ENCODE assay signal across 13 mouse cellular contexts in the genomic region with DNA sequence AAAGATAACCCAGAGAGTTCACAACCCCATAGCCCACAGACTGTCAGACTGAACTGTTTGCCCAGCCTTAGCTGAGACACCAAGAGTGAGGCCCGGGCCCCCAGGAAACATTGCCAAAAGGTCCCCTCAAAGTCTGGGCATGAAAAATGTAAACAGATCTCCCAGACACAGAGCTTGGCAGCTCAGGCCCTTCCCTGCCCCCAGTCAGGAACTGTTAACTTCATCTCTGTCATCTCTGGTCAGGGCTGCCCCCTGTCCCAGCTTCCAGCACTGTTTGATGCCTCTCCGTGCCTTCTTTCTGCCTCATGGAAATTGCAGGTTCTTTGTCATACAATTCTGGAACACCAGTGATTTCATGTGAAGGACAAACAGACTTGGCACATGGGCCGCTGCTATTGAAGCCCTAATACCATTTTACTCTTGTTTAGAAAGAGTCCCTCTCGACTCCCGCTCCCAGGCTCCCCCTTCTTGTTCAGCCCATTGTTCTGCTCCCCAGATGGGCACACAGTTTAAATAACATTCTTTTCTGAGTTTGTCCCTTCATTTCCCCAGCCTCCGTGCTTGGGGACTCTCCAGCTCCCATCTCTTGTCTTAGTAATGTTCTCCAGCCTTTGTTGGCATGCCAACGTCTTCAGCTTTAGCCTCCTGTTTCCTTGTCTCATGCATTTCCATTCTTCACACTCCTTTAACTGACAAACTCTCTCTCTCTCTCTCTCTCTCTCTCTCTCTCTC.
DNase-seq lines count a peak whose midpoint lies in the region; ATAC-seq and TF ChIP-seq lines count a peak whose summit lies in the region.
"Had no signal": no experiment of that assay in that cellular context is flagged by ENCODE, and none has a peak within 500 bp of the region (broad histone marks: within the 10 kb centered on the region; RNA-seq: fewer than 3 reads in every experiment).

No protein-coding gene starts in this region.

- no peak overlapping the region for H3K9ac ChIP-seq in forebrain, embryonic 12.5 days
- H3K9ac ChIP-seq in hindbrain, embryonic 13.5 days = no peak overlapping the region
- no peak overlapping the region for H3K9ac ChIP-seq in midbrain, embryonic 16.5 days (ENCODE audit: low read depth, low read length)
- no peak overlapping the region for H3K9ac ChIP-seq in liver, postnatal 0 days (replicated peaks)
- H3K9ac ChIP-seq: heart, embryonic 15.5 days had no signal

- H3K4me3 ChIP-seq in forebrain, embryonic 10.5 days = no peak overlapping the region
- no peak overlapping the region for H3K4me3 ChIP-seq in forebrain, embryonic 12.5 days (replicated peaks)
- H3K4me3 ChIP-seq in hindbrain, embryonic 13.5 days = no peak overlapping the region
- H3K4me3 ChIP-seq in midbrain, embryonic 16.5 days (ENCODE audit: low read depth, low read length) = no peak overlapping the region
- no peak overlapping the region for H3K4me3 ChIP-seq in liver, postnatal 0 days (ENCODE audit: low read depth, low read length)
- H3K4me3 ChIP-seq: heart, embryonic 15.5 days had no signal

- WGBS in forebrain, embryonic 10.5 days = 57% methylated on average over 7 of the region's 7 CpGs
- 24% methylated on average over 7 of the region's 7 CpGs for WGBS in forebrain, embryonic 12.5 days
- 40% methylated on average over 7 of the region's 7 CpGs for WGBS in hindbrain, embryonic 13.5 days
- 20% methylated on average over 7 of the region's 7 CpGs for WGBS in midbrain, embryonic 16.5 days
- WGBS in liver, postnatal 0 days (ENCODE audit: insufficient replicate concordance) = 57% methylated on average over 7 of the region's 7 CpGs

- H3K27ac ChIP-seq in forebrain, embryonic 10.5 days = peak overlapping the region; percentile 20; the same call in 1 of the 2 replicates
- no peak overlapping the region; the same call in 1 of the 2 replicates for H3K27ac ChIP-seq in forebrain, embryonic 12.5 days
- peak overlapping the region; percentile 3; the same call in 1 of the 2 replicates for H3K27ac ChIP-seq in hindbrain, embryonic 13.5 days
- H3K27ac ChIP-seq in midbrain, embryonic 16.5 days (ENCODE audit: low read length) = no peak overlapping the region
- H3K27ac ChIP-seq in liver, postnatal 0 days (ENCODE audit: low read depth) = no peak overlapping the region
- H3K27ac ChIP-seq: heart, embryonic 15.5 days had no signal

- DNase-seq in forebrain, embryonic 10.5 days (ENCODE audit: extremely low spot score, low spot score) = no peak
- peak; percentile 30 for DNase-seq in lung, postnatal 10 days
- no peak for DNase-seq in lung, postnatal 14 days
- no peak for DNase-seq in liver, postnatal 0 days
- no peak for DNase-seq in urinary bladder, postnatal 4 days (ENCODE audit: low spot score in 2 of 2)
- DNase-seq: adrenal gland, postnatal 36 days; cerebellum, adult 11-12 months; gastrocnemius, postnatal 14 days; kidney, postnatal 25 days had no signal

- peaks cover 24% of the 10 kb centered on the region for H3K4me1 ChIP-seq in forebrain, embryonic 10.5 days
- peaks cover 21% of the 10 kb centered on the region for H3K4me1 ChIP-seq in forebrain, embryonic 12.5 days
- peaks cover 4% of the 10 kb centered on the region; the same call in 1 of the 2 replicates for H3K4me1 ChIP-seq in hindbrain, embryonic 13.5 days (replicated peaks)
- H3K4me1 ChIP-seq in midbrain, embryonic 16.5 days (ENCODE audit: control insufficient read depth, insufficient read depth, low read length) = no peaks in the 10 kb centered on the region
- H3K4me1 ChIP-seq in liver, postnatal 0 days (ENCODE audit: insufficient read depth) = no peaks in the 10 kb centered on the region
- H3K4me1 ChIP-seq: heart, embryonic 15.5 days had no signal

- TF ChIP-seq CTCF in liver, postnatal 0 days (IDR thresholded peaks at IDR 0.05; ENCODE audit: low read depth) = no peak

- H3K9me3 ChIP-seq in forebrain, embryonic 10.5 days = no peaks in the 10 kb centered on the region
- no peaks in the 10 kb centered on the region for H3K9me3 ChIP-seq in forebrain, embryonic 12.5 days
- H3K9me3 ChIP-seq in hindbrain, embryonic 13.5 days = no peaks in the 10 kb centered on the region
- no peaks in the 10 kb centered on the region for H3K9me3 ChIP-seq in midbrain, embryonic 16.5 days (replicated peaks; ENCODE audit: control insufficient read depth, low read length, poor library complexity, severe bottlenecking)
- H3K9me3 ChIP-seq in liver, postnatal 0 days (ENCODE audit: low read length) = no peaks in the 10 kb centered on the region
- H3K9me3 ChIP-seq: heart, embryonic 15.5 days had no signal

- H3K27me3 ChIP-seq in forebrain, embryonic 10.5 days (ENCODE audit: poor library complexity, severe bottlenecking) = no peaks in the 10 kb centered on the region
- H3K27me3 ChIP-seq in forebrain, embryonic 12.5 days = no peaks in the 10 kb centered on the region
- no peaks in the 10 kb centered on the region for H3K27me3 ChIP-seq in hindbrain, embryonic 13.5 days
- no peaks in the 10 kb centered on the region for H3K27me3 ChIP-seq in midbrain, embryonic 16.5 days (ENCODE audit: control insufficient read depth, insufficient read depth, low read depth, low read length)
- no peaks in the 10 kb centered on the region for H3K27me3 ChIP-seq in liver, postnatal 0 days (ENCODE audit: insufficient read depth, low read length)
- H3K27me3 ChIP-seq: heart, embryonic 15.5 days had no signal

- no peak for TF ChIP-seq EP300 in liver, postnatal 0 days (IDR thresholded peaks at IDR 0.05; ENCODE audit: low read depth)

- H3K36me3 ChIP-seq in forebrain, embryonic 10.5 days (replicated peaks) = no peaks in the 10 kb centered on the region
- no peaks in the 10 kb centered on the region for H3K36me3 ChIP-seq in forebrain, embryonic 12.5 days (replicated peaks)
- no peaks in the 10 kb centered on the region for H3K36me3 ChIP-seq in hindbrain, embryonic 13.5 days
- no peaks in the 10 kb centered on the region for H3K36me3 ChIP-seq in midbrain, embryonic 16.5 days (ENCODE audit: control insufficient read depth, insufficient read depth, low read length)
- H3K36me3 ChIP-seq in liver, postnatal 0 days (replicated peaks; ENCODE audit: insufficient read depth, low read length) = no peaks in the 10 kb centered on the region
- H3K36me3 ChIP-seq: heart, embryonic 15.5 days had no signal

- H3K4me2 ChIP-seq in forebrain, embryonic 12.5 days = no peak overlapping the region
- no peak overlapping the region for H3K4me2 ChIP-seq in hindbrain, embryonic 13.5 days
- H3K4me2 ChIP-seq in midbrain, embryonic 16.5 days (ENCODE audit: low read length) = no peak overlapping the region
- no peak overlapping the region for H3K4me2 ChIP-seq in liver, postnatal 0 days (ENCODE audit: low read depth, low read length)
- H3K4me2 ChIP-seq: heart, embryonic 15.5 days had no signal

- no peak for ATAC-seq in forebrain, embryonic 12.5 days (ENCODE audit: low FRiP score)
- ATAC-seq in hindbrain, embryonic 13.5 days (ENCODE audit: low FRiP score) = peak; percentile 72
- ATAC-seq in midbrain, embryonic 16.5 days = peak; percentile 90
- ATAC-seq in liver, postnatal 0 days = no peak

Comparison
In these comparisons a context has a peak if more than half of its experiments do, and no peak if none do; other contexts are left out.
1. H3K27ac ChIP-seq: peak in forebrain, embryonic 10.5 days (single experiment) and hindbrain, embryonic 13.5 days (single experiment); none in forebrain, embryonic 12.5 days (single experiment), midbrain, embryonic 16.5 days (single experiment) and liver, postnatal 0 days (single experiment).
2. ATAC-seq: peak in hindbrain, embryonic 13.5 days (single experiment) and midbrain, embryonic 16.5 days (single experiment); none in forebrain, embryonic 12.5 days (single experiment) and liver, postnatal 0 days (single experiment).